Mouse (Mus musculus) bone marrow macrophage, adult 2 months (primary cell): Measurements from ENCODE around the gene Pitx2. TPM values are rescaled to one million over a fixed set of nuclear protein-coding genes. Genes with fewer than 3 reads are reported as not detected.

Experiments used
- H3K27ac ChIP-seq: 2 replicates; pipeline ENCODE4 v1.5.1; 2012; ENCODE audit warnings: low read depth, low read length; ENCODE audit not compliant: insufficient read depth
- H3K4me1 ChIP-seq: 2 replicates; pipeline ENCODE4 v1.6.1; 2012; ENCODE audit warnings: low read length; ENCODE audit not compliant: control insufficient read depth, insufficient read depth
- H3K4me3 ChIP-seq: 2 replicates; pipeline ENCODE4 v1.5.1; 2012; ENCODE audit warnings: mild to moderate bottlenecking, low read length, moderate library complexity; ENCODE audit not compliant: insufficient read depth
- CTCF ChIP-seq: IDR thresholded peaks from 2 replicates; pipeline ENCODE4 v1.5.1; 2012; ENCODE audit warnings: low read depth, mild to moderate bottlenecking, low read length, moderate library complexity
- POLR2A ChIP-seq: IDR thresholded peaks from 2 replicates; pipeline ENCODE4 v1.6.1; 2012; ENCODE audit warnings: mild to moderate bottlenecking, low read depth, low read length, borderline replicate concordance
- polyA plus RNA-seq: library from polyadenylated mRNA; stranded (reverse); fragments of >200 nt; gene quantifications from 2 replicates; pipeline ENCODE4 v1.2.4, GENCODE M21; 2012; ENCODE audit not compliant: missing spikeins, insufficient read depth, insufficient read length

Gene Pitx2
- polyA plus RNA-seq, 1 experiment = not detected

DNA sequence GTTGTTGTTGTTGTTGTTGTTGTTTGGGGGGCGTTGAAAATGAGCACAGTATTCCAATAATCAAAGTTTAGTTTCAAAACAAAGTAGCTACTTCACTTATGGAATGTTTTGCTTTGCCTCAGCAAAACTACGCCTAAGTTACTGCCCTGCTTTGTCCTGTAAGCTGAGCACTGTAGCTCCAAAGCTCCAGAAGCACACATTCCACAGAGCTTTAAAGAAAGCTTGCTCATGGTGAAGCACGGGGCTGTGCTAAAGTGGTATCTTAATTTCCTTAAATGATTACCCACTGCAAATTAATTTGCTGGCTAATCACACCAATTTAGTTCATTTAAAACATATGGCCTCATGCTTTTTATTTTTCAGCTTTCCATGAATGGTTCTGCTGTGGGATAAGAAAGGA lies 1.5 kb downstream of the Pitx2 start:
- TF ChIP-seq CTCF (no peak), POLR2A (no peak)
- Histone ChIP-seq H3K4me1 (no peaks in the 10 kb centered on the region), H3K4me3 (no peak overlapping the region), H3K27ac (no peak overlapping the region)

GRCm38 (mm10) chr3:129201681-129202255 lies 2.1 kb downstream of the Pitx2 start:
- no peak overlapping the region for H3K4me3 ChIP-seq
- no peak overlapping the region for H3K27ac ChIP-seq
- TF ChIP-seq POLR2A = no peak
- no peak for TF ChIP-seq CTCF
- H3K4me1 ChIP-seq = no peaks in the 10 kb centered on the region

DNA sequence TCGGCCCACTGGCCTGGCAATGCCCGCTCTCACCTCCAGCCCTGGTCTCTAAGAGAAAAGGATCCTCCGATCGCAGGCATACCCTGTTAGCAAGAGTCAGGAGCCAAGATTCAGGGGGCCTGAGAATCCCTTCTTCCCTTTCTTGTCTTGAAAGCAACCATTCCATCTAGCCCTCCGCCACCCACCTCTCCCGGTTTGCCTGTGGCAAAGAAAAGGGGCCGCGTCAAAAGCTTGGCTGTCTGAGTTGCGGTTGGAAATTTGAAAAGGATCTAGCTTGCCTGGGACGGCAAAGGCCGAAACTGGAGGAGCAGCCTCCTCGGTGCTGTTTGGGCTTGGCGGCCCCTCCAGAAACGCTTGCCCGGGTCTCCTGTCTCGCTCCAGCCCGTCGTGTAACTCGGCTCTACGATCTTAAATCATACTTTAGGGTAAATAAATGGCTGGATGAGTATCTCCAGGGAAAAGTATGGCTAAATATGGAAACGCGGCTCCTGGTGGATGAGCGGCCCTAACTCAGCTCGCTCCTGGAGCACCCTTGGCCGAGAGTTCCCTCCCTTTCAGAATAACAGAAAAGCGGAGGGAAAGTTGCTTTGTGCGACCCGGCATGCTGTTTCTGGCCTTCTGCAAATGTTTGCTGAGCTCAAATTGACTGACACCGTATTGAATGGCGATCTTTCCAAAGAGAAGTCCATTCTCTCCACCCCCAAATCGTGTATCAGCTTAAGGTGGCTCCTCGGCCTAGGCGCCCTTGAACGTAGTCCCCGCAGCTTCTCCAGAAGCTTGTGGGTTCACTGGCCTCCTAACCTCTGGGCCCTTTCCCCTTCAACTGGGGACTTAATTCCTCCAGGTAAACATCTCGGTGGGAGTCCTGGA lies 3.4 kb downstream of the Pitx2 start:
- TF ChIP-seq CTCF (no peak), POLR2A (no peak)
- no peak overlapping the region for H3K27ac ChIP-seq
- no peaks in the 10 kb centered on the region for H3K4me1 ChIP-seq
- no peak overlapping the region for H3K4me3 ChIP-seq

DNA sequence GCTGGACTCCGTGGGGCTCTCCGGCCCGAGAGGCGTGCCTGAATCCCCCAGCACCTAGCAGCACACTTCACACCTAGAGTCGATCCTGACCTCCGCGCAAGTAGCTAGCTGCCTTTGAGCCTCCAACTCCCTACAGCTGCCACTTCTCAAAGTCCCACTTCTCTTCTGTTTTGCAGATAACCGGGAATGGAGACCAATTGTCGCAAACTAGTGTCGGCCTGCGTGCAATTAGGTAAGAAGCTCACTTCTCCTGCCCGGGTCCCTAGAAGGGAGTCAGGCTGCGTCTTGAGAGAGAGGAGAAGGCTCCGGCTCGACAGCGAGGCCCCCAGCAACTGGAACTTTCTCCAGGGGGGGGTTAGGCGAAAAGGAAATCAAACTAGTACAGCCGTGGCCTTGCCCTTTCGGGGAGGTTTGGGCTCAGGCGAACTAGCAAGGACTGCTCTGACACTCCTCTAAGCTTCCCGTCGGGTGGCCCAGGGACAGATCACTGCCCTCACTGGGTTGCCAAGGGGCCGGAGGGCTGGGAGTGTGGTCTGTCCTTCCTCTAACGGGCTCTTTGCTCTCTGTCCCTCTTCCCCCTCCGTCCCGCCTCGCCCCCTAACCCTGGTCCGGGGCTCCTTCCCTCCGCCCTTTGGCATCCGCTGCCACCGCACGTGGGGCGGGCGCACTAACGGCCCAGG lies 4.2 kb downstream of the Pitx2 start:
- no peaks in the 10 kb centered on the region for H3K4me1 ChIP-seq
- no peak overlapping the region for H3K27ac ChIP-seq
- no peak overlapping the region for H3K4me3 ChIP-seq
- TF ChIP-seq CTCF (no peak), POLR2A (no peak)

- no peaks in the 10 kb centered on the region for H3K4me1 ChIP-seq
- TF ChIP-seq POLR2A = no peak
- TF ChIP-seq CTCF = no peak
- no peak overlapping the region for H3K27ac ChIP-seq
- no peak overlapping the region for H3K4me3 ChIP-seq
Measured at GRCm38 (mm10) chr3:129204441-129205313, 5.0 kb downstream of the Pitx2 start.

GRCm38 (mm10) chr3:129205481-129206175 lies 6.0 kb downstream of the Pitx2 start:
- Histone ChIP-seq H3K27ac (no peak overlapping the region), H3K4me3 (no peak overlapping the region), H3K4me1 (no peaks in the 10 kb centered on the region)
- no peak for TF ChIP-seq POLR2A
- no peak for TF ChIP-seq CTCF

DNA sequence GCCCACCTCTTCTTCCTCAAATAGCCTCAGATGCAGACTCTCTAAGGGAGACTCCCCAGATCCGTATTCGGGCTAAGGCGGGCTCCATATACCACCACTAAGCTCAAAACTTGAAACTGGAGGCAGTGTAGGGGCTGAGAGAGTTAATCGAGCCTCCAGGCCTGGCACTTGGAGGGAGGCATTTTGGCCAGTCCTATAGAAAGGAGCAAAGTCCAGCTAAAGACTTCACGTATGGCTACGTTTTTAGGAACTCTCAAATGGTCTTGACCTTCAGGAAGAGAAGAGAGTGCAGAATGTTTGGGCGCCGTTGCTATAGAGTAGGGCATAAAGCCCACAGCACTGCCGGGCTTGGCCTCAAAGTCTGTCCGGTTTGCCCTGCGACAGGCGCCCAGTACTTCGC lies 7.1 kb downstream of the Pitx2 start:
- H3K27ac ChIP-seq = no peak overlapping the region
- H3K4me1 ChIP-seq = no peaks in the 10 kb centered on the region
- no peak overlapping the region for H3K4me3 ChIP-seq
- TF ChIP-seq POLR2A (no peak), CTCF (no peak)

GRCm38 (mm10) chr3:129207231-129208030 lies 7.8 kb downstream of the Pitx2 start:
- Histone ChIP-seq H3K4me1 (no peaks in the 10 kb centered on the region), H3K27ac (no peak overlapping the region), H3K4me3 (no peak overlapping the region)
- no peak for TF ChIP-seq POLR2A
- no peak for TF ChIP-seq CTCF
